Mouse (Mus musculus) megakaryocyte, embryonic 14.5 days (primary cell): ENCODE measurements around the gene Gm11114.

Source experiments
- FLI1 ChIP-seq: IDR thresholded peaks from 2 replicates; pipeline ENCODE4 v1.6.1; 2012; ENCODE audit warnings: low read length, inconsistent platforms, mixed read lengths
- GATA1 ChIP-seq: IDR thresholded peaks from 3 replicates; pipeline ENCODE4 v1.6.1; 2012; ENCODE audit warnings: mixed read lengths, low read length, inconsistent platforms, borderline replicate concordance

DNA sequence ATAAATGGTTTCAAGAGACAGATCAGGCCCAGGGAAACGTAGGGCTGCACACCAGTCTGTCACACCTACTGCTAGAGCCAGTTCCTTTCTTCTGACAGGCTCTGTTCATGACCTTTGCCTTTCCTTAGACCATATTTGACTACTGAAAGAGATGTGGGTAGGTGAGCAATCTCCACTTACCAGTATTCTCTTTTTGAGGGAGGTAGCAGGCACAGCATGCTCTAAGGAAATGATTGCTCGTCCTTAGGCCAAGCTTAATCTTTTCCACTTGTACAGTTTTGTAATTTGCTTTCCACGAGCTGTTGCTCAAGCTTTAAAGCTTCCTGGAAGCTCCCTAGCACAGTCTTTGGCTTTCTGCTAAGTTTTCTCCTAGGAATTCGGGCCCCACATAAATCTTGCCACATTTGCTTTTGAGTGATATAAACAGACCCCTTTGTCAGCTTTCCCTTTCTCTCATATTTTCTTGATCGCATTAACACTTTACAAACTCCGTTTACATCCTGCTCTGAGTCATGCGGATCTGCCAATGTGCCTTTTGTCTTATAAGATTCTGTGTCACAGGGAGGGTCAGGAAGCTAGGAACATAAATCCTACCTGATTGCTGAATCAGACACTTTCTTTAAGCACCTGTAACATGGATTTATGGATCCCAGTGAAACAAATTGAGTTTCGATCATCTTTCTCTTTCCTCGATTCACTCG lies 35.4 kb downstream of the Gm11114 start:
- TF ChIP-seq GATA1 (no peak), FLI1 (no peak)
